Mouse (Mus musculus): ENCODE data around the gene Arhgap23. TPM values are rescaled to one million over a fixed set of nuclear protein-coding genes. Genes with fewer than 3 reads are reported as not detected.

Arhgap23 gene
- polyA plus RNA-seq, 1 experiment from 2014 or later: 6.8 TPM

- Histone ChIP-seq H3K9me3 (no peaks in the 10 kb centered on the region), H3K4me1 (replicated peaks) (peaks cover 49% of the 10 kb centered on the region), H3K4me3 (no peak overlapping the region), H3K27ac (replicated peaks) (no peak overlapping the region), H3K27me3 (peaks cover 69% of the 10 kb centered on the region), H3K36me3 (peaks cover 30% of the 10 kb centered on the region), H3K4me2 (peak overlapping the region; percentile 26), H3K9ac (no peak overlapping the region)
- WGBS: 5% methylated on average over 20 of the region's 20 CpGs
- ATAC-seq (ENCODE audit: low read depth): no peak
Observed at GRCm38 (mm10) chr11:97532950-97533582, 117.7 kb downstream of the Arhgap23 start.

- 23% methylated on average over 7 of the region's 7 CpGs for WGBS
- ATAC-seq (ENCODE audit: low read depth): no peak
- H3K36me3 ChIP-seq: peaks cover 26% of the 10 kb centered on the region
- H3K4me3 ChIP-seq: no peak overlapping the region
- H3K4me1 ChIP-seq (replicated peaks): peaks cover 49% of the 10 kb centered on the region
- no peaks in the 10 kb centered on the region for H3K9me3 ChIP-seq
- no peak overlapping the region for H3K4me2 ChIP-seq
- no peak overlapping the region for H3K9ac ChIP-seq
- no peak overlapping the region for H3K27ac ChIP-seq (replicated peaks)
- H3K27me3 ChIP-seq: peaks cover 75% of the 10 kb centered on the region
Observed at GRCm38 (mm10) chr11:97533653-97534052, 118.3 kb downstream of the Arhgap23 start.

- Histone ChIP-seq H3K9ac (peak overlapping the region; percentile 53; the same call in 1 of the 2 replicates), H3K4me2 (peak overlapping the region; percentile 30), H3K27me3 (peaks cover 84% of the 10 kb centered on the region), H3K36me3 (peaks cover 19% of the 10 kb centered on the region), H3K4me1 (replicated peaks) (peaks cover 54% of the 10 kb centered on the region), H3K4me3 (peak overlapping the region; percentile 20), H3K9me3 (no peaks in the 10 kb centered on the region), H3K27ac (replicated peaks) (no peak overlapping the region)
- no peak for ATAC-seq (ENCODE audit: low read depth)
- 4% methylated on average over 89 of the region's 95 CpGs for WGBS
Observed at GRCm38 (mm10) chr11:97534442-97535307, 119.3 kb downstream of the Arhgap23 start.

- H3K9me3 ChIP-seq: no peaks in the 10 kb centered on the region
- ATAC-seq (ENCODE audit: low read depth): no peak
- WGBS: 23% methylated on average over 5 of the region's 5 CpGs
- H3K36me3 ChIP-seq: peaks cover 18% of the 10 kb centered on the region
- H3K27ac ChIP-seq (replicated peaks): no peak overlapping the region
- no peak overlapping the region for H3K4me3 ChIP-seq
- H3K9ac ChIP-seq: no peak overlapping the region
- H3K4me1 ChIP-seq (replicated peaks): peaks cover 58% of the 10 kb centered on the region
- H3K4me2 ChIP-seq: no peak overlapping the region
- peaks cover 83% of the 10 kb centered on the region for H3K27me3 ChIP-seq
Observed at GRCm38 (mm10) chr11:97535308-97535630, 119.9 kb downstream of the Arhgap23 start.

- H3K9ac ChIP-seq: no peak overlapping the region
- H3K9me3 ChIP-seq: no peaks in the 10 kb centered on the region
- H3K27me3 ChIP-seq: peaks cover 81% of the 10 kb centered on the region
- H3K4me2 ChIP-seq: no peak overlapping the region
- no peak for ATAC-seq (ENCODE audit: low read depth)
- peaks cover 62% of the 10 kb centered on the region for H3K4me1 ChIP-seq (replicated peaks)
- no peak overlapping the region for H3K4me3 ChIP-seq
- peaks cover 18% of the 10 kb centered on the region for H3K36me3 ChIP-seq
- no peak overlapping the region for H3K27ac ChIP-seq (replicated peaks)
- 43% methylated on average over 5 of the region's 5 CpGs for WGBS
Observed at GRCm38 (mm10) chr11:97535660-97536059, 120.3 kb downstream of the Arhgap23 start.

- Histone ChIP-seq H3K36me3 (peaks cover 18% of the 10 kb centered on the region), H3K27ac (replicated peaks) (no peak overlapping the region), H3K4me2 (peak overlapping the region; percentile 56), H3K4me1 (replicated peaks) (peaks cover 67% of the 10 kb centered on the region), H3K27me3 (peaks cover 85% of the 10 kb centered on the region), H3K4me3 (peak overlapping the region; percentile 26), H3K9ac (0 out of 2 replicates have a peak overlapping the region, but pooled peaks have one; percentile 57), H3K9me3 (no peaks in the 10 kb centered on the region)
- no peak for ATAC-seq (ENCODE audit: low read depth)
- 16% methylated on average over 35 of the region's 35 CpGs for whole genome bisulfite sequencing
Observed at GRCm38 (mm10) chr11:97536083-97536747, 120.9 kb downstream of the Arhgap23 start.

GRCm38 (mm10) chr11:97536835-97537579, 121.7 kb downstream of the Arhgap23 start:
- H3K27ac ChIP-seq (replicated peaks): no peak overlapping the region

GRCm38 (mm10) chr11:97537580-97538089, 122.3 kb downstream of the Arhgap23 start:
- peaks cover 28% of the 10 kb centered on the region for H3K36me3 ChIP-seq
- 21% methylated on average over 12 of the region's 12 CpGs for WGBS
- no peaks in the 10 kb centered on the region for H3K9me3 ChIP-seq
- H3K9ac ChIP-seq: peak overlapping the region; percentile 57; the same call in 1 of the 2 replicates
- no peak overlapping the region for H3K4me3 ChIP-seq
- peak overlapping the region; percentile 56 for H3K4me2 ChIP-seq
- ATAC-seq (ENCODE audit: low read depth): no peak
- peaks cover 90% of the 10 kb centered on the region for H3K27me3 ChIP-seq
- H3K27ac ChIP-seq (replicated peaks): no peak overlapping the region
- H3K4me1 ChIP-seq (replicated peaks): peaks cover 62% of the 10 kb centered on the region

More at GRCm38 (mm10) chr11:97536835-97537579, 121.7 kb downstream of the Arhgap23 start:
- ATAC-seq (ENCODE audit: low read depth): peak; percentile 30
- H3K4me2 ChIP-seq: peak overlapping the region; percentile 56
- peak overlapping the region; percentile 57; the same call in 1 of the 2 replicates for H3K9ac ChIP-seq
- peaks cover 91% of the 10 kb centered on the region for H3K27me3 ChIP-seq
- peaks cover 23% of the 10 kb centered on the region for H3K36me3 ChIP-seq
- H3K9me3 ChIP-seq: no peaks in the 10 kb centered on the region
- H3K4me3 ChIP-seq: peak overlapping the region; percentile 26
- H3K4me1 ChIP-seq (replicated peaks): peaks cover 61% of the 10 kb centered on the region
- 3% methylated on average over 36 of the region's 36 CpGs for WGBS

GRCm38 (mm10) chr11:97539622-97540021, 124.3 kb downstream of the Arhgap23 start:
- Histone ChIP-seq H3K4me3 (no peak overlapping the region), H3K36me3 (peaks cover 19% of the 10 kb centered on the region; the same call in 1 of the 2 replicates), H3K27ac (replicated peaks) (no peak overlapping the region), H3K4me1 (replicated peaks) (peaks cover 66% of the 10 kb centered on the region), H3K27me3 (peaks cover 83% of the 10 kb centered on the region), H3K9me3 (no peaks in the 10 kb centered on the region), H3K4me2 (no peak overlapping the region), H3K9ac (no peak overlapping the region)
- no peak for ATAC-seq (ENCODE audit: low read depth)
- WGBS: 45% methylated on average over 5 of the region's 5 CpGs

GRCm38 (mm10) chr11:97540136-97540535, 124.8 kb downstream of the Arhgap23 start:
- Histone ChIP-seq H3K36me3 (peaks cover 14% of the 10 kb centered on the region; the same call in 1 of the 2 replicates), H3K4me1 (replicated peaks) (peaks cover 60% of the 10 kb centered on the region), H3K4me3 (no peak overlapping the region), H3K9ac (no peak overlapping the region), H3K27me3 (peaks cover 83% of the 10 kb centered on the region), H3K9me3 (no peaks in the 10 kb centered on the region), H3K4me2 (no peak overlapping the region), H3K27ac (replicated peaks) (no peak overlapping the region)
- WGBS: 78% methylated on average over 3 of the region's 3 CpGs
- ATAC-seq (ENCODE audit: low read depth): no peak

- Histone ChIP-seq H3K4me2 (no peak overlapping the region), H3K9ac (no peak overlapping the region), H3K36me3 (peaks cover 10% of the 10 kb centered on the region; the same call in 1 of the 2 replicates), H3K4me3 (no peak overlapping the region), H3K9me3 (no peaks in the 10 kb centered on the region), H3K27me3 (peaks cover 83% of the 10 kb centered on the region), H3K27ac (replicated peaks) (no peak overlapping the region), H3K4me1 (replicated peaks) (peaks cover 58% of the 10 kb centered on the region)
- 56% methylated on average over 3 of the region's 3 CpGs for WGBS
- ATAC-seq (ENCODE audit: low read depth): no peak
Observed at GRCm38 (mm10) chr11:97540604-97541003, 125.3 kb downstream of the Arhgap23 start.
